Mouse (Mus musculus) erythroblast, embryonic 14.5 days (primary cell): ENCODE results near the gene Gad2.

ENCODE experiments used
- GATA1 ChIP-seq: IDR thresholded peaks from 2 replicates; pipeline ENCODE4 v1.6.1; 2012; ENCODE audit warnings: low read length, inconsistent platforms, mixed read lengths
- TAL1 ChIP-seq: IDR thresholded peaks from 3 replicates; pipeline ENCODE4 v1.6.1; 2012; ENCODE audit warnings: low read length, inconsistent platforms, mixed read lengths

- TF ChIP-seq TAL1 (no peak), GATA1 (no peak)
Measured at GRCm38 (mm10) chr2:22721522-22722470, 99.8 kb downstream of the Gad2 start.
